Mouse (Mus musculus) midbrain, embryonic 11.5 days (tissue): ENCODE measurements around the gene Mapk6. TPM values are rescaled to one million over a fixed set of nuclear protein-coding genes. Genes with fewer than 3 reads are reported as not detected.

Experiments
- ATAC-seq: fragments of 200-750 bp; cut with Nextera tagmentation; 2 replicates; pipeline ENCODE4 v1.8.0; 2017; ENCODE audit warnings: moderate TSS enrichment, moderate library complexity; ENCODE audit not compliant: low FRiP score
- DNase-seq: peaks from one replicate; pipeline ENCODE4 v3.0.0; 2015; ENCODE audit warnings: low spot score; ENCODE audit errors: missing footprints
- H3K27ac ChIP-seq: fragments of 300-500 bp; sonication (generic); 2 replicates; pipeline ENCODE4 v1.5.1; 2014; ENCODE audit warnings: low read depth, low read length
- H3K27me3 ChIP-seq: fragments of 300-500 bp; sonication (generic); 2 replicates; pipeline ENCODE4 v1.6.1; 2014; ENCODE audit warnings: mild to moderate bottlenecking, low read length, moderate library complexity, mixed read lengths; ENCODE audit not compliant: control insufficient read depth, insufficient read depth
- H3K36me3 ChIP-seq: fragments of 300-500 bp; sonication (generic); 2 replicates; pipeline ENCODE4 v1.6.1; 2014; ENCODE audit warnings: mild to moderate bottlenecking, low read length, moderate library complexity, mixed read lengths; ENCODE audit not compliant: control insufficient read depth, insufficient read depth
- H3K4me1 ChIP-seq: fragments of 300-500 bp; sonication (generic); 2 replicates; pipeline ENCODE4 v1.6.1; 2014; ENCODE audit warnings: low read length; ENCODE audit not compliant: control insufficient read depth, insufficient read depth
- H3K4me2 ChIP-seq: fragments of 300-500 bp; sonication (generic); 2 replicates; pipeline ENCODE4 v1.6.1; 2014; ENCODE audit warnings: mild to moderate bottlenecking, moderate library complexity
- H3K4me3 ChIP-seq: fragments of 300-500 bp; sonication (generic); 2 replicates; pipeline ENCODE4 v1.5.1; 2014; ENCODE audit warnings: low read depth, low read length
- H3K9ac ChIP-seq: fragments of 300-500 bp; sonication (generic); 2 replicates; pipeline ENCODE4 v1.6.1; 2014; ENCODE audit warnings: low read length
- H3K9me3 ChIP-seq: fragments of 300-500 bp; sonication (generic); 2 replicates; pipeline ENCODE4 v1.6.1; 2016; ENCODE audit warnings: low read length; ENCODE audit not compliant: control insufficient read depth
- WGBS: fragments of 180-500 bp; shearing (Covaris S2); extraction: QIAGEN DNeasy Blood & Tissue Kit; methylation state at CpG from one replicate; pipeline ENCODE4 v1.1.7; 2014; 5-methylcytosine and 5-hydroxymethylcytosine counted together
- polyA plus RNA-seq: library from polyadenylated mRNA; unstranded; fragments of >200 nt; fragmentation: Nextera tagmentation; extraction: Ambion mirVana; gene quantifications from 2 replicates; pipeline ENCODE4 v1.2.1, GENCODE M21; 2014

The Mapk6 gene
- polyA plus RNA-seq, 1 experiment from 2014 or later = 193 TPM

DNA sequence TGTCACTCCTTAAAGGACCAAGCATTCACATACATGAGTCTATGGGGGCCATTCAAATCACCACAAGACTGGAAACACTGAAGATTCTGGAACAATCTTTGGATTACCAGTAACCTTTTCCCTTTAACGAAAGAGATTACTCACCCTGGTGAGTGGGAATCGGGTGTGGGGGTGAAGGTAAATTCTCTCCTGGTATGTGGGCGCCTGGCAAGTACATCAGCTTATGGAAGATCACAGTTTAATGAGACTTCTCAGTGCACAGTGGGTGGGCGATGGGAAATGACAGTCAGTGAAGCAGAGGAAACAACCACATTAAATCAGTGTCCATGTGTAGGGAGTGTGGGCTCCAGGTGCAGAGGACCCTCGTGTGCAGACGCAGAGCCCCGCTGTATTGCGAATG, 79.0 kb downstream of the Mapk6 start:
- Histone ChIP-seq H3K27me3 (no peaks in the 10 kb centered on the region), H3K27ac (no peak overlapping the region), H3K4me3 (no peak overlapping the region), H3K4me2 (no peak overlapping the region), H3K9ac (no peak overlapping the region), H3K36me3 (peaks cover 7% of the 10 kb centered on the region; the same call in 1 of the 2 replicates), H3K9me3 (no peaks in the 10 kb centered on the region), H3K4me1 (no peaks in the 10 kb centered on the region)
- no peak for DNase-seq
- WGBS = 89% methylated on average over 8 of the region's 8 CpGs
- ATAC-seq = no peak

GRCm38 (mm10) chr9:75328047-75328446, 81.8 kb downstream of the Mapk6 start:
- 98% methylated on average over 3 of the region's 3 CpGs for WGBS
- H3K4me1 ChIP-seq = no peaks in the 10 kb centered on the region
- no peaks in the 10 kb centered on the region for H3K27me3 ChIP-seq
- no peak for DNase-seq
- no peaks in the 10 kb centered on the region for H3K9me3 ChIP-seq
- no peak overlapping the region for H3K4me2 ChIP-seq
- no peak overlapping the region for H3K4me3 ChIP-seq
- H3K27ac ChIP-seq = no peak overlapping the region
- no peak for ATAC-seq
- H3K36me3 ChIP-seq = no peaks in the 10 kb centered on the region
- H3K9ac ChIP-seq = no peak overlapping the region

DNA sequence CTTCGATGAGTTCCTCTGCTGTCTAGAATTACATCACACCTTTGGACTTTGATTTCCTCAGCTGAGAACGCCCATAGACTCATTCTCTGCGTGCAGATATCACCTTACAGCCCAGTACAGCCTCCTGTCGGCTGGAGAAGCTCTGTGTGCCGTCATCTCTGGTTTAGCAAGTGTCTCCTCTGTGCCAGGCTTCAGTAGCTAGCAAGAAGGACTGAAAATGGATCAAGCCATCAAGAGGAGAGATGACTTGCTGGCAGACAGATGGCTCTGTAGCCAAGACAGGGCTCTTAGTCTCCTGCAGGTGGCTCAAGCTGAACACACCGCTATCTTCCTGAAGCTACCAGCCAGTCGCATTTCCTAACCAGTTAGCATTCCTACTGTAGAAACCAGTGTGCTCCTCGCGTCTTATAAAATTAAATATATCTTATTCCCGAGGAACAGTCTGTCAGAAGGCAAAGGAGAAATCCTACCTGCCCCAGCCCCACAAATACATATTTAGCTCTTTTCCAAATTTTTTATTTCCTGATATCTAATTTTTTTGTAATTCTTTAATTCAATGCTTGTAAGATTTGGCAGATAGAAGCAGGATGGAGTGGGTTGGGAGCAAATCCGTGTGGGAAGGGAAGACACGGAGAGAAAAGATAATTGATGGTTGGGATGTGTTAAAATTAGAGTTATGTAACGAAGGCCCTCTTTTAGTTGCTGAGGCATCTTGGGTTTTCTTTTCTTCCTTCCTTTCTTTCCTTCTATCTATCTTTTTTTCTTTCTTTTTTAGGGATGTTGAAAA, 87.5 kb downstream of the Mapk6 start:
- H3K9me3 ChIP-seq = no peaks in the 10 kb centered on the region
- H3K4me3 ChIP-seq = no peak overlapping the region
- ATAC-seq (no peak), DNase-seq (no peak)
- no peaks in the 10 kb centered on the region for H3K36me3 ChIP-seq
- H3K27ac ChIP-seq = no peak overlapping the region
- no peaks in the 10 kb centered on the region for H3K4me1 ChIP-seq
- WGBS = 87% methylated on average over 13 of the region's 13 CpGs
- no peak overlapping the region for H3K4me2 ChIP-seq
- H3K27me3 ChIP-seq = no peaks in the 10 kb centered on the region
- no peak overlapping the region for H3K9ac ChIP-seq

- Histone ChIP-seq H3K4me2 (no peak overlapping the region), H3K27me3 (no peaks in the 10 kb centered on the region), H3K4me1 (peaks cover 8% of the 10 kb centered on the region), H3K27ac (no peak overlapping the region), H3K36me3 (no peaks in the 10 kb centered on the region), H3K9ac (no peak overlapping the region), H3K9me3 (no peaks in the 10 kb centered on the region), H3K4me3 (no peak overlapping the region)
- ATAC-seq (no peak), DNase-seq (no peak)
- 83% methylated on average over 3 of the region's 3 CpGs for WGBS
These were observed 90.4 kb downstream of the Mapk6 start for GRCm38 (mm10) chr9:75319365-75319764.

Other genes starting within 250 kb of the Mapk6 start
- gene Myo5c, start 178.0 kb downstream of the Mapk6 start, polyA plus RNA-seq = 0.40 and 0.56 TPM in 2 replicates
- gene Gnb5, start 103.7 kb downstream of the Mapk6 start, polyA plus RNA-seq = 33.1 and 34.4 TPM in 2 replicates
- gene Bcl2l10, start 62.2 kb downstream of the Mapk6 start, polyA plus RNA-seq = not detected in 2 replicates
- 45.2 and 49.9 TPM in 2 replicates for gene Leo1, start 31.5 kb upstream of the Mapk6 start, polyA plus RNA-seq
- 97.4 and 105 TPM in 2 replicates for gene Tmod3, start 149.7 kb upstream of the Mapk6 start, polyA plus RNA-seq
- 63.2 and 70.7 TPM in 2 replicates for gene Tmod2, start 201.3 kb upstream of the Mapk6 start, polyA plus RNA-seq
- gene Lysmd2, start 215.7 kb upstream of the Mapk6 start, polyA plus RNA-seq = 12.1 and 14.8 TPM in 2 replicates